Mouse (Mus musculus): ENCODE measurements around the gene Sfta2. TPM values are rescaled to one million over a fixed set of nuclear protein-coding genes. Genes with fewer than 3 reads are reported as not detected.

The Sfta2 gene
- polyA plus RNA-seq, 1 experiment from 2014 or later, result 0.44 TPM

DNA sequence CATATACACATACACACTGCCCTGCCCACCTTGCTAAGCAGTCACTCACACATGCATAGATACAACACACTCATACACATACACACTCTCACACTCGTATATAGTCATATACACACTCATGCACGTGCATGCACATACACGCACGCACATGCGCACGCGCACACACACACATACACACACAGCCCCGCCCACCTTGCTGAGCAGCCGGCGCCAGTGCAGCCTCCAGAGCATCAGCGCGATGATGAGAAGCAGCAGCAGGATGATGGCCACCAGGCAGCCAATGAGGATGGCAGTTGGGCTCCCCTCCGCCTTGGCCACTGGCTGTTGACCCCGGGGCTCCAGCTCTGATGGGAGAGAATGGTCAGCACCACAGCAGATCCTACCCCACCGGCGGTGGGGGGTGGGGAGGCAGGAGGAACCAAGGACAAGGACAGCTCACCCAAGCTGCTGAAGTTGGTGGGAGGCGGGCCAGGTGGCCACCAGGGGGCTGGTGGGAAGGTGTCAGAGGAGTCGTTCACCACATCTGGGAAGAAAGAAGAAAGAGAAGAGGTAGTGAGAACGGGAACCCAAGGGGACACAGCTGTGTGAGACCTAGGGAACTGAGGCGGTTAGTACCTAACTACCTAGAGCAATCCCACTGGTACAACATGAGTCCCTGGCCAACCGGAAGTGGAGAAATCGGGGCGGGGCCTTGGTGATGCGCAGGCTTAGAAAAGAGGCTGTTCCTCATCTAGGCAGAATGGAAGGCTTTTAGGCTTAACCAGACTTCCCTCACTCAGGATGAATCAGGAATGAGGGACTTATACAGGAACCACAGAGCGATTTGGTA, 87.2 kb downstream of the Sfta2 start:
- H3K9ac ChIP-seq, result no peak overlapping the region
- peaks cover 9% of the 10 kb centered on the region for H3K4me1 ChIP-seq (replicated peaks)
- H3K36me3 ChIP-seq, result peaks cover 91% of the 10 kb centered on the region
- no peak overlapping the region for H3K27ac ChIP-seq (replicated peaks)
- H3K27me3 ChIP-seq, result no peaks in the 10 kb centered on the region
- WGBS, result 93% methylated on average over 25 of the region's 25 CpGs
- no peak overlapping the region for H3K4me2 ChIP-seq
- H3K4me3 ChIP-seq, result no peak overlapping the region
- ATAC-seq (ENCODE audit: low FRiP score, low read depth), result no peak
- no peaks in the 10 kb centered on the region for H3K9me3 ChIP-seq

DNA sequence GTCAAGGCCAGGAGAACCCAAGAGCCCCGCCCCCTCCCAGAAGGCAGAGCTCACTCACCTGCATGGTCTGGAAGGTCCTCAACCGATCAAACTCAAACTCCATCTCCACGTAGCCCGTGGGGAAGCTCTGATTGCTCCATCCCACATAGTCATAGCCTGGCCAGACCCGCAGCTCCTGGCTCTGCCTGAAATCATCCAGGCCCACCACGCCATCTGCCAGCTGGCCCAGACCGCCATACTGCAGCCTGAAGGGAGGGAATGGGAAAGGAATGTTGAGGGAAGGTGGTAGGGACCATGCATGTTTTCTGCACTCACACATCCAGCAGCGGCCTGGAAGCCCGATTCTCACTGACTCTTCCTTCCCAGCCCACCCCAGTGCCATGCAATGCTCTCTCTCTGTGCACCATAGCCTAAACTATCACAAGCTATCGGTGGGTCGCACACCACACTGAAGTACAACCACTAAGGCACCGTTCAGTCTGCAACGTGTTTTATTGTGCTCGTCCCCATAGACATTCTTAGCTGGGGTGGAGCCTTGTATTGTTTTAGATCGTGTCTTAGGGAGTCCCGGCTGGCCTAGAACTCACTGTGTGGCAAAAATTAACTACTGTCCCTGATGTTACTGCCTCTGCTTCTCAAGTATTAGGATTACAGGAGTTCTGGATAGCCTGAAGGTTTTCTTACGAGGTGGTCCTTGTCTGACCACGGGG, 88.7 kb downstream of the Sfta2 start:
- Histone ChIP-seq H3K9me3 (no peaks in the 10 kb centered on the region), H3K27ac (replicated peaks) (no peak overlapping the region), H3K36me3 (peaks cover 82% of the 10 kb centered on the region), H3K27me3 (no peaks in the 10 kb centered on the region), H3K4me3 (no peak overlapping the region), H3K9ac (no peak overlapping the region), H3K4me2 (no peak overlapping the region), H3K4me1 (replicated peaks) (peaks cover 8% of the 10 kb centered on the region)
- WGBS, result 91% methylated on average over 18 of the region's 18 CpGs
- ATAC-seq (ENCODE audit: low FRiP score, low read depth), result no peak

GRCm38 (mm10) chr17:35691811-35692210, 90.5 kb downstream of the Sfta2 start:
- ATAC-seq (ENCODE audit: low FRiP score, low read depth), result no peak
- no peak overlapping the region for H3K4me2 ChIP-seq
- 85% methylated on average over 4 of the region's 4 CpGs for WGBS
- H3K9me3 ChIP-seq, result no peaks in the 10 kb centered on the region
- H3K4me1 ChIP-seq (replicated peaks), result peaks cover 4% of the 10 kb centered on the region
- H3K27ac ChIP-seq (replicated peaks), result no peak overlapping the region
- H3K4me3 ChIP-seq, result no peak overlapping the region
- peaks cover 76% of the 10 kb centered on the region for H3K36me3 ChIP-seq
- H3K9ac ChIP-seq, result no peak overlapping the region
- no peaks in the 10 kb centered on the region for H3K27me3 ChIP-seq

DNA sequence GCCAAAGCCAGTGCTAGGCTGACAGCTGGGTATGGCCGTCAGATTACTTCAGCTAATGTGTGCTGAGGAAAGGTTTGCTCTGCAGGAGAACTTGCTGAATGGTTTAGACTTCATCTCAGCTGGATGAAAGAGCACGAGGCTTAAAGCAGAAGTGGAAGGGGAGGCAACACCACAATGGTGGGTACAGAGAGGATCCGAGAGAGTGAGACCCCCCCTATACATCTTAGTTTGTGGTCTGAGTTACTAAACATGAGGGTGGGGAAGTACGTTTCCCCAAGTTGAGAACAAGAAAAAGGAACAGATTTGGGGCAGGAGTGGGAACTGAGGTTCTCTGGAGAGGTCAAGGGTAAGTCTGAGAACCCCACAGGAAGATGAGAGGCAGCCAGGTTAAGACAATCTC, 91.0 kb downstream of the Sfta2 start:
- Histone ChIP-seq H3K27ac (replicated peaks) (no peak overlapping the region), H3K4me1 (replicated peaks) (peaks cover 10% of the 10 kb centered on the region), H3K36me3 (peaks cover 71% of the 10 kb centered on the region), H3K4me2 (no peak overlapping the region), H3K27me3 (no peaks in the 10 kb centered on the region), H3K9me3 (no peaks in the 10 kb centered on the region), H3K4me3 (no peak overlapping the region), H3K9ac (no peak overlapping the region)
- 75% methylated on average over 4 of the region's 4 CpGs for WGBS
- ATAC-seq (ENCODE audit: low FRiP score, low read depth), result no peak

GRCm38 (mm10) chr17:35693906-35694305, 92.6 kb downstream of the Sfta2 start:
- Histone ChIP-seq H3K4me3 (no peak overlapping the region), H3K27ac (replicated peaks) (no peak overlapping the region), H3K27me3 (no peaks in the 10 kb centered on the region), H3K9ac (no peak overlapping the region), H3K4me1 (replicated peaks) (peaks cover 25% of the 10 kb centered on the region), H3K36me3 (peaks cover 55% of the 10 kb centered on the region), H3K9me3 (no peaks in the 10 kb centered on the region), H3K4me2 (no peak overlapping the region)
- no peak for ATAC-seq (ENCODE audit: low FRiP score, low read depth)
- 91% methylated on average over 5 of the region's 5 CpGs for WGBS

- Histone ChIP-seq H3K4me3 (no peak overlapping the region), H3K9me3 (no peaks in the 10 kb centered on the region), H3K9ac (no peak overlapping the region), H3K36me3 (peaks cover 42% of the 10 kb centered on the region), H3K4me2 (no peak overlapping the region), H3K27me3 (no peaks in the 10 kb centered on the region), H3K4me1 (replicated peaks) (peaks cover 36% of the 10 kb centered on the region), H3K27ac (replicated peaks) (no peak overlapping the region)
- no peak for ATAC-seq (ENCODE audit: low FRiP score, low read depth)
- 93% methylated on average over 2 of the region's 2 CpGs for WGBS
These were observed 93.9 kb downstream of the Sfta2 start for GRCm38 (mm10) chr17:35695289-35695688.

DNA sequence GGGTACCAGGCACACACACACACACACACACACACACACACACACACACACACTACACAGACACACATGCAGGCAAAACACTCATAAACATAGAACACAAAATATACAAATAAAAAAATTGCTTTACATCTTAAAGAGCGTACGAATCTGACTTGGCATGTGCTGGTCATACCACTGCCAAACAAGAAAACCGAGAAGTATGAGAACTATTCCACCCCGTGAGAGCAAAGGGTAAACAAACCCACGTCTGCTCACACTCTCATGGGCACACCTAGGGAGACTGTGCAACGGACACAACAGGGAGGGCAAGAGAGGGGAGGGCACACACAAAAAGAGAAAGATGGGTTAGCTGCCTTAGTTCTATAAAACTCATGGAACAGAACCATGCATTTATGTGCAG, 95.3 kb downstream of the Sfta2 start:
- H3K9me3 ChIP-seq, result no peaks in the 10 kb centered on the region
- ATAC-seq (ENCODE audit: low FRiP score, low read depth), result no peak
- H3K27me3 ChIP-seq, result no peaks in the 10 kb centered on the region
- peak overlapping the region; percentile 44 for H3K4me3 ChIP-seq
- 0 out of 2 replicates have a peak overlapping the region, but pooled peaks have one; percentile 63 for H3K9ac ChIP-seq
- H3K4me2 ChIP-seq, result peak overlapping the region; percentile 86
- 45% methylated on average over 6 of the region's 6 CpGs for WGBS
- H3K4me1 ChIP-seq (replicated peaks), result peaks cover 43% of the 10 kb centered on the region
- H3K36me3 ChIP-seq, result peaks cover 28% of the 10 kb centered on the region
- H3K27ac ChIP-seq (replicated peaks), result peak overlapping the region; percentile 93; the same call in 1 of the 2 replicates

DNA sequence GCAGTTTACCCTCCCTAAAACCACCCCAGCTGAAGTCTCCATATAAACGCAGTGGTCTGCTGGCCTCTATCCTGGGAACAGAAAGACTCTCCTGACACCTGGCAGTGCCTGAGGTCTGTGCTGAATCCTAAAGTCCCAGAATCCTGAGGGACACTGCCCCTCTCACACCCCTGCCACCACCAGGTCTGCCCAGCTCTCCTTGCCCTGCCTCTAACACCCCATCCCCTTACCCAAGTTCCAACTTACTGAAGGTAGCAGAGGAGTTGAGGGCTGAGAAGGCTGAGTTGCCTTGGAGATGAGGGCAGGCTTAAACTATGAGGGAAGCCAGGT, 96.0 kb downstream of the Sfta2 start:
- Histone ChIP-seq H3K4me3 (peak overlapping the region; percentile 44), H3K27me3 (no peaks in the 10 kb centered on the region), H3K9ac (peak overlapping the region; percentile 63), H3K9me3 (no peaks in the 10 kb centered on the region), H3K27ac (replicated peaks) (peak overlapping the region; percentile 93), H3K4me1 (replicated peaks) (peaks cover 50% of the 10 kb centered on the region), H3K36me3 (peaks cover 20% of the 10 kb centered on the region), H3K4me2 (peak overlapping the region; percentile 86)
- WGBS, result 10% methylated on average over 1 of the region's 1 CpGs
- ATAC-seq (ENCODE audit: low FRiP score, low read depth), result no peak; the same call in 1 of the 2 replicates

DNA sequence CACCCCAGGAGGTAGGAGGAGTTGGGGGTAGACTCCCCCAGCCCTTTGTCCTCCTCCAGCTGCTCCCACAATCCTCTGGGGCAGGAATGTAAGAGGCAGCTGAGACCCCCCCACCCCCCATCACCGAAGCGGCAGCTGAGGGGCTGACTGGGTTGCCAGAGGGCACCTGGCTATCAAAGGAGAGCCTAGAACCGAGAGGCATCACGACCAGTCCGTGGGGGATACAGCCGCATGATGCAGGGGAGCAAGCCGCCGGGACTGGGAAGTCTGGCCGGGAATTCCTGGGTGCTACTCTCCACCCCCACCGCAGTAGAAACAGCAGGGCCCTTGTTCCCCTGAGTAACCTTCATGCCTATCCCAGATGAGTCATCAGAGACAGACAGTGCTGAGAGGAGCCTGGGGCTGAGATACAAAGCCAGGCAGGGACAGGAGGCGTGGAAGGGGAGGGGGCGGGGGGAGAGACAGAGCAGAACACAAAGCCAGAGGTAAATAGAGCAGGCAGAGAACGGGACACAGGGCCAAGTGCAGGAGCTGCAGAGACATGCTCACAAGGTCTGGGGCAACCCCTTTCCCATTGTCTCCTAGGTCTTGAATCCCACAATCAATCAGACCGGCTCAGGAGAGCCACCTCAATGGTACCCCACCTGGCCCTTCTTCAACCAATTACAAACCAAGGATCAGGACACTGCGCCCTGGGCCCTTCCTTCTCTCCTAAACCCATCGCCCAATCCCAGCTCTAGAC, 96.6 kb downstream of the Sfta2 start:
- Histone ChIP-seq H3K4me2 (peak overlapping the region; percentile 86), H3K4me3 (peak overlapping the region; percentile 44), H3K9ac (peak overlapping the region; percentile 63), H3K36me3 (peaks cover 16% of the 10 kb centered on the region), H3K4me1 (replicated peaks) (peaks cover 54% of the 10 kb centered on the region), H3K9me3 (no peaks in the 10 kb centered on the region), H3K27me3 (no peaks in the 10 kb centered on the region), H3K27ac (replicated peaks) (peak overlapping the region; percentile 93)
- peak; percentile 63 for ATAC-seq (ENCODE audit: low FRiP score, low read depth)
- 1% methylated on average over 16 of the region's 16 CpGs for WGBS

GRCm38 (mm10) chr17:35698501-35698883, 97.1 kb downstream of the Sfta2 start:
- H3K4me2 ChIP-seq, result peak overlapping the region; percentile 86
- H3K4me1 ChIP-seq (replicated peaks), result peaks cover 54% of the 10 kb centered on the region
- no peaks in the 10 kb centered on the region for H3K27me3 ChIP-seq
- peak overlapping the region; percentile 63 for H3K9ac ChIP-seq
- H3K4me3 ChIP-seq, result peak overlapping the region; percentile 44
- no peaks in the 10 kb centered on the region for H3K9me3 ChIP-seq
- ATAC-seq (ENCODE audit: low FRiP score, low read depth), result no peak
- 13% methylated on average over 5 of the region's 5 CpGs for WGBS
- H3K27ac ChIP-seq (replicated peaks), result peak overlapping the region; percentile 93
- peaks cover 11% of the 10 kb centered on the region for H3K36me3 ChIP-seq

DNA sequence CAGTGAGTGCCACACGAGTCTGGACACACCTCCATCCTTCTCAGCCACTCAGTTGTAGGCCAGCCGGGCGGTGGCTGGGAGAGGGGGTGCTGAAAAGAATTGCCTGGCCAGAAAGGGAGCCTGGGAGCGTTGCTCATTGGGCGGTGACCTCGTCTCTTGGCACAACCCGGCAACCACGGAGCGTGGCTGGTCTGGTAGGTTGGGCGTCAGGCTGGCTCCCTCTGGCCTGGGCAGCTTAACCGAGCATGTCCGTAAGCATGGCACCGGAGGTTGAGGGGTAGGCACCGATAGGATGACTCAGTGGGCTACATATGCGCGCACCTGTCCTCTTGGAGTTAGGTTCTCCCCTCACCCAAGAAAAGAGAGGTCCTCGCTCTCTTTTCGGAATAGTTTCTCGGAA, 98.6 kb downstream of the Sfta2 start:
- WGBS, result 1% methylated on average over 19 of the region's 19 CpGs
- no peaks in the 10 kb centered on the region for H3K27me3 ChIP-seq
- ATAC-seq (ENCODE audit: low FRiP score, low read depth), result peak; percentile 21
- peak overlapping the region; percentile 93 for H3K27ac ChIP-seq (replicated peaks)
- peak overlapping the region; percentile 74 for H3K9ac ChIP-seq
- H3K4me3 ChIP-seq, result peak overlapping the region; percentile 52
- H3K9me3 ChIP-seq, result no peaks in the 10 kb centered on the region
- peaks cover 7% of the 10 kb centered on the region; the same call in 1 of the 2 replicates for H3K36me3 ChIP-seq
- H3K4me2 ChIP-seq, result peak overlapping the region; percentile 86
- peaks cover 68% of the 10 kb centered on the region for H3K4me1 ChIP-seq (replicated peaks)

Measured in hindbrain, embryonic 15.5 days (tissue).